Mouse (Mus musculus): ENCODE data around the gene Sema5b.

Gene Sema5b

DNA sequence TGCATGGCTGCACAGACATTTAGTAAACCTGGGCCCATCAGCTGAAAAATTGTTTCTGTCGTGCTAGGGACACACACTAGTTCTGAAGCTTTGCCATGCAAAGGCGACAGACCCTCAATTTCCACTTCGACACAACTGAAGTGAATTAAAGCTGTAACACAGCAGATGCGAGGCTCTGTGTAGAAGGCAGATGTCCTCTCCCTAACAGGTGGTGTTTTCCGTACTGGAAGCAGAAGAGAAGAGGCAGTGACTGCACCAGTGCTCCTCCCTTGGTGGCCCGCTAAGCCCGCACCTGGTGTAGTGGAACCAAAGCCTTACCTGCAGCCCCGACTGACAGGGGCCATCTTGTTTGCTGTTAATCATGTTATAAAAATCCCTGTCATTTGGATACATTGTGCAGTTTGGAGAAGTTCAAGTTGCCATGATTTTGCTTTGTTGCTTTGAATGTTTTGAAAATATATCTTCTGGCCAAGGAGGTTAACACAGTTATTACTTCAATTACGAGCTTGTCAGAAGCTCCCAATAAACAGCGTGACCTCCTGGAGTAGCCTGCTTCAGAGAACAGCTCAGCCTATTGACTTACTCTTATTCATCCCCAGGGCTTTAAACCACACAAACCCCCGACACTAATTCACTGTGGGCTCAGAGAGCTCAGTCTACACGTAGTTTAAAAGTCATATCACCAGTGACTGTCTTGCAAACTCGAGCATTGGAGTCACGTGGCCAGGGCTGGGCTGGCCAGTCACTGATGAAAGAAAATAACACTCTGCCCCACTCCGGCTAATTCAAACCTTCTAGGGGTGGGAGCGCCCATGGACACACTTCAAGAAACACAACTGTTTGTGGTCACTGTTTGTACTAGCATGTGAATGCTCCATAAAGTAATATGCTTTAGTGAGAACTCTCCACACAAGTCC, 163.1 kb downstream of the Sema5b start:
- in situ Hi-C loops (cut with MboI; ENCODE audit: low sequenced_read_pairs), result no loop called here

- in situ Hi-C loops (cut with MboI; ENCODE audit: low sequenced_read_pairs), result no loop called here
Measured at GRCm38 (mm10) chr16:35704796-35705195, 163.9 kb downstream of the Sema5b start.

GRCm38 (mm10) chr16:35707004-35707403, 166.1 kb downstream of the Sema5b start:
- in situ Hi-C loops (cut with MboI; ENCODE audit: low sequenced_read_pairs), result no loop called here

DNA sequence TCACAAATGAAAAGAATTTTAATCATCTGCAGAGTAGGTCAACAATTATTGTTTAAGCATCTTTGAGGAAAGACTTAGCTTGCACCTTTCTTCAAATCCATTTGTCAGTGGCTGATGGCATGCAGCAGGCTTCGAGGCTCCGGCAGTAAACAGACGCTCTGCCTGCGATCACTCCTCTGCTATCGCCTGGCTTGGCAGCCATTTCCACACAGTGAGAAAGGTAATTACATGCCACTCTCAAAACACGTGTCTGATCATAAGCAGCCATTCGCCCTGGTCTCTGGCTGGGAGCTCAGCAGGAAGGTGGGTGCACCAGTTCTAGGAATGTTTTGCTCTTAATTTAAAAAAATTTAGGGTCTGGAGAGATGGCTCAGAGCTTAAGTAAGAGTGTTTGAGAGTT, 170.1 kb downstream of the Sema5b start:
- in situ Hi-C loops (cut with MboI; ENCODE audit: low sequenced_read_pairs), result no loop called here

DNA sequence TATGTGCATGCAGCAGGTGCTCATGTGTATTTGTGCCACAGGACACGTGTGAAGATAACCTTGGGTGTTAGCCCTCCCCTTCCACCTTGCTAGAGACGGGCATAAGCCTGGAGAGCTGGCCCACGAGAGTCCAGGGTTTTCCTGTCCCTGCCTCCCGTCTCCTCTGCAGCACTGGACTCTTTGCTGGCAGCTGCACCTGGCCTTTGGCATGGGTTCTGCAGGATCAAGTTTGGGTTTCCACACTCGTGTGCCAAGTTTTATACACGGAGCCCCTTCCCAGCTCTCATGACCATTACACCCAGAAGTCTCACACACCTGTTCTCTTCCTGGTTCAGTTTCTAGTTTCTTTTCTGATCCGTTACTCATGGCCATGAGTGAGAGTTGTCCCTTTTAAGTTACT, 172.7 kb downstream of the Sema5b start:
- in situ Hi-C loops (cut with MboI; ENCODE audit: low sequenced_read_pairs), result no loop called here

Measured in CH12F3 (cell line).